Mouse (Mus musculus): ENCODE measurements around the gene Gm29735.
"Not testable (repeated sequence)": the region's sequence is repeated elsewhere in the genome, so short reads cannot be mapped to it uniquely, and the experiment has no call there.

Gene Gm29735

DNA sequence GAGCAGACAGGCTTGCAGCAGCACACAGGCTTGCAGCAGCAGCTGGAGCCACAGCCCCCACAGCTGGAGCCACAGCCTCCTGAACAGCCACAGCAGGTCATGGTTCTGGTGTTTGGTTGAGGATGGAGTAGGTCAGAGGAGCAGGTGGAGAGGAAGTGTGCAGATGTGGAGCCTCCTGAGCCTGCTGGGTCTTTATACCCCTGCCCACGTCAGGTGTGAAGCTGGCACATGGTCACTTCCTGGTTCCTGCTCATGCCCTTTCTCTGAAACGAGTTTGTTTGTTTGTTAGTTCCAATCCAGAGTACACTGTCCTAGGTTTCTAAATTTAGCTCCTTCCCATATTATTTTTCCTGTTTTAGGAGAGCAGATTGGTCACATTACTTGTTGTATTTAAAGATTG, at the start of gene Gm29735:
TSS of gene Gm29735 (minus strand) at position 101 of the 400 bp plus-strand sequence.
- not testable (repeated sequence) for DNase-seq (ENCODE audit: low spot score)

- DNase-seq (ENCODE audit: low spot score) = no peak
Observed at GRCm38 (mm10) chr7:142205488-142205887, 48.6 kb upstream of the Gm29735 start.

GRCm38 (mm10) chr7:142201064-142201463, 44.2 kb upstream of the Gm29735 start, which contains the start of gene Krtap5-3:
Gene Krtap5-3 (plus strand): TSS chr7:142201364.
- no peak for DNase-seq (ENCODE audit: low spot score)

DNA sequence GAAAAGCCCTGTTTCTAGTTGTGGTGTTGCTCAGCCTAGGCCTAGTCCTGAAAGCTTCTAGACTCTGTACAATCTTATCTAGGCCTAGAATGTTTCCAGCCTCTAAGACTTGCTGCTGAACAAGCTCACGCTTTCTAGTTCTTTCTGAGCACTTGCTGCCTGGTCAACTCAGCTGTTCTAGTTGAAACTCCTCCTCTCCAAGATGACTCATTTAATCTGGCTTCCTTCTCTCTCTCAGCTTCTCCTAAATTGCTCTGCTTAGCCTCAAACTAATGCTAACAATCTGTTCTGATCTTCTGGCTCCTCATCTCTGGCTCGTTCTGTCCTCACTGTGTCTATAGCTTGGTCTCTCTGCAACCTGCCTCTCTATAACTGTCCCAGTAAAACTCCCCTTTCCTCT, 41.8 kb upstream of the Gm29735 start:
- DNase-seq (ENCODE audit: low spot score) = no peak

- DNase-seq (ENCODE audit: low spot score) = no peak
Observed at GRCm38 (mm10) chr7:142190289-142190688, 33.4 kb upstream of the Gm29735 start, which contains the start of gene Gm10153. Gene Gm10153 (minus strand): TSS chr7:142190389.

GRCm38 (mm10) chr7:142188156-142188555, 31.2 kb upstream of the Gm29735 start:
- DNase-seq (ENCODE audit: low spot score) = no peak

DNA sequence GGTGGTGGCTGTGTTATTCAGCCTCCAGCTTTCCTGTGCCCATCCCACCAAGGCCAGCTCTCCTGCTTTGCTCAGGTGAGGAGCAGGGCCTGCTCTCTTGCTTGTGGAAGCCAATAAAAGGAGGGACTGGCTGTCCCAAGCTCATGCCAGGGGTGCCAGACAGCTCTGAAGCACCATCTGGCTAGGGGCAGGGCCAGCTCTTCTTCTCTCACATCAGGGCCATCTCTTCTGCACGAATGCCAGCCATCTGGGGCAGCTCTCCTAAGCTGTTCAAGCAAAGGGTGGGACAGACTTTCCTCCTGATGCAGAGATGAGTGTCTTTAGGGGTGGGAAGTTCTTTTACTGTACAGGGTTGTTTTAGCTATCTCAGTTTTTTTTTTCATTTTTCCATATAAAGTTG, 24.1 kb upstream of the Gm29735 start:
- no peak for DNase-seq (ENCODE audit: low spot score)

DNA sequence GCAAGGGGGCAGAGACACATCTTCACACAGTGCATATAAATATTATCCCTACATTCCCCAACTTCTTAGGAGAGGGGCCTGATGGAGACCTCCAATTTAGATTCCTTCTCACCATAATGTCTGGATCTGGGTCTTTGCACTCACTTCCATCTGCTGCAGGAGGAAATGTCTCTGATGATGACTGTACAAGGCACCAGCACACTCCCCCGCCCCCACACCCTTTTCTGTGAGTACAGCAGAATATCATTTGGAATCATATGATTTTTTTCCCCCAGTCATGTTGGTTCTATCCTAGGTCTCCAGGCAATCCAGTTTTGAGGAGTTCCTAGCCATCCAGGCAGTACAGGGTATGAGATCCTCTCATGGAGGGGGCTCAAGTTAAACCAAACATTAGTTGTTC, 21.8 kb upstream of the Gm29735 start:
- no peak for DNase-seq (ENCODE audit: low spot score)

DNA sequence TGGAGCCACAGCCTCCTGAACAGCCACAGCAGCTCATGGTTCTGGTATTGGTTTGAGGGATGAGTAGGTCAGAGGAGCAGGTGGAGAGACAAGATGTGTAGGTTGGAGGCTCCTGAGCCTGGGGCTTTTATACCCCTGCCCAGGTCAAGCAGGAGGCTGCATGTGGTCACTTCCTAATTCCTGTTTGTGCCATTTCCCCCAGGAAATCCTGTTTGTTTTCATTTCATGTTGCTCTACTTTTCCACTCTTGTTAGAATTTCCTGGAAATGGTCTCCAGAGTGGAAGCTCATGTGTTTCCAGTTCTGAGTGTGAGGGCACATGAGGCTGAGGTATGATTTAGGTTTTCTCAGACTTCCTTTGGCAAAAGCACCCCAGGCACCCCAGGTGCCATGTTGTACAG, 19.0 kb upstream of the Gm29735 start, which contains the start of gene Krtap5-2:
TSS of gene Krtap5-2 (minus strand) at position 101 of the 400 bp plus-strand sequence.
- not testable (repeated sequence) for DNase-seq (ENCODE audit: low spot score)

GRCm38 (mm10) chr7:142169836-142170235, 12.9 kb upstream of the Gm29735 start:
- peak; percentile 22 for DNase-seq (ENCODE audit: low spot score)

GRCm38 (mm10) chr7:142165639-142166038, 8.7 kb upstream of the Gm29735 start, which contains the start of gene Gm4553:
Gene Gm4553 (minus strand): TSS chr7:142165739.
- not testable (repeated sequence) for DNase-seq (ENCODE audit: low spot score)

DNA sequence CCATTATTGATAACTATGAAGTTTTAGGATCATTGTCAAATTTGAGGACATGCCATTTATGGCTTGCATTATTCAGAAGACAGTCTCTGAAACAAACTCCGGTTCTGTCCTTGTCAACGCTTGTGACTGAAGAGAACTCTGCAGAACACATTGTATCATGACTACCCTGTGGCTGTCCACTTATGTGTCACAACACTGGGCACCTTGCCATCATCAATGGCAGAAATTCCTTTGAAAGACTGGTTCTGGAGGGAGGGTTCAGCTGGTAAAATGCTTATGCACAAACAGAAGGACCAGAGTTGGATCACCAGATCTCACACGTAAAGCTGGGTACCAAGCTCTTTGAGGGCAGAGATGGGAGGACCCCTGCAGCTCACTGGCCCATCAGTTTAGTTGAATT, 2.5 kb upstream of the Gm29735 start:
- DNase-seq (ENCODE audit: low spot score) = no peak

DNA sequence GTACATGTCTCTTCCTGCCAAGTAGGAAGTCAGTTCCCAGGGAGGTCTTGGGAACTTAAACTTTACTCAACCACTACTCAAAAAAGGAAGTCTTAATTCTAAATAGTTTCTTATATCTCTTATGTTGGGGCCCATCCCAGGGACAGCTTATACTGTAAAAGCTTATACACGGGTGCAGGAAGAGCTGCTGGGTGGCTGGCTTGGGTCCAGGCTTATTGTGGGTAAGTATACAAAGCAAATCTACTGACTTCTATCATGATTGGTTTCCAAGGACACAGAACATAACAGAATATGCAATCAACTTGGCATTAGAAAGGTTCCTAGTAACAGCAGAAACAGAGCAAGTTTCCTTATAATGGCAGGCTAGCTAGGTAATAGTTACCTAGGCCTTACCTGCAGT, 1.6 kb downstream of the Gm29735 start:
- no peak for DNase-seq (ENCODE audit: low spot score)

- no peak for DNase-seq (ENCODE audit: low spot score)
Observed at GRCm38 (mm10) chr7:142152191-142152590, 4.7 kb downstream of the Gm29735 start.

GRCm38 (mm10) chr7:142148633-142149032, 8.3 kb downstream of the Gm29735 start:
- DNase-seq (ENCODE audit: low spot score) = no peak

GRCm38 (mm10) chr7:142146033-142146432, 10.9 kb downstream of the Gm29735 start:
- peak; percentile 54 for DNase-seq (ENCODE audit: low spot score)

DNA sequence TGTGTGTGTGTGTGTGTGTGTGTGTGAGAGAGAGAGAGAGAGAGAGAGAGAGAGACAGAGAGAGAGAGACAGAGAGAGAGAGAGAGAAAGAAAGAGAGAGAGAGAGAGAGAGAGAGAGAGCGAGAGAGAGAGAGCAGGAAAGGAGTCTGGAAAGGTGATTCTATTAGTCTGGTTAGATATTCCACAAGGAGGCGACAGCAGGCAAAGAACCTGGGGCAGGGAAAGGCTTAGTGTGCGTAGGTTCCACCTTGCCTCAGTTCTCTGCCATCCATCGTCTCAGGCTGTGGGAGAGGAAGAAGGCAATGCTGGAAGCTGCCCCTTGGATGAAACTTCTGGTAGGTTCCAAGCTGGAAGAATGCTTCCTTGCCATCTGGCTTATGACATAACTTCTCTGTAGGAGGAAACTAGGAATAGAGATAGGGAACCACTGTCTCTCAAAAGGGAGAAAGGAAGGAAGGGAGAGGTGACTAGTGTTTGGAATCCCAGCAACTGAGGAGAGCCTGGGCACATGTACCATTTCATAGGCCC, 11.4 kb downstream of the Gm29735 start:
- no peak for DNase-seq (ENCODE audit: low spot score)

GRCm38 (mm10) chr7:142144507-142144906, 12.4 kb downstream of the Gm29735 start, which contains the start of gene Gm45337:
Gene Gm45337 (minus strand): TSS chr7:142144607.
- DNase-seq (ENCODE audit: low spot score) = no peak

DNA sequence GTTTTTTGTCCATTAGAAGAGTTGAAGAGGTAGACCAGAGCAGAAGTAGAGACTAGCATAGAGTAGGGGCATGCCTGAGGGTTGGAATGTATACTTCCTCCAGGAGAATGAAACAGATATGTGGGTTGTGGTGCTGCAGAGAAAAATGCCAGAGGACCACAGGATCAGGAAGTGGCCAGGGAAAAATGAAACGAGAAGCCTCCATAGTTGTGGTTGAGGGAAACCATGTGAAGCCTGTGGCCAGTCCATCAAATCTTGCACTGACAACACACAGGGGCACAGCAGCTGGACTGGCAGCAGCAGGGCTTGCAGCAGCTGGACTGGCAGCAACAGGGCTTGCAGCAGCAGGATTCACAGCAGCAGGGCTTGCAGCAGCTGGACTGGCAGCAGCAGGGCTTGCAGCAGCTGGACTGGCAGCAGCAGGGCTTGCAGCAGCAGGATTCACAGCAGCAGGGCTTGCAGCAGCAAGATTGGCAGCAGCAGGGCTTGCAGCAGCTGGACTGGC, 13.4 kb downstream of the Gm29735 start:
- not testable (repeated sequence) for DNase-seq (ENCODE audit: low spot score)

- DNase-seq (ENCODE audit: low spot score) = no peak
Observed at GRCm38 (mm10) chr7:142140696-142141095, 16.2 kb downstream of the Gm29735 start.

GRCm38 (mm10) chr7:142135934-142136333, 21.0 kb downstream of the Gm29735 start, which contains the start of gene Gm39115:
Gene Gm39115 (minus strand): TSS chr7:142136034.
- not testable (repeated sequence) for DNase-seq (ENCODE audit: low spot score)

GRCm38 (mm10) chr7:142134206-142134995, 22.5 kb downstream of the Gm29735 start:
- DNase-seq (ENCODE audit: low spot score) = no peak

DNA sequence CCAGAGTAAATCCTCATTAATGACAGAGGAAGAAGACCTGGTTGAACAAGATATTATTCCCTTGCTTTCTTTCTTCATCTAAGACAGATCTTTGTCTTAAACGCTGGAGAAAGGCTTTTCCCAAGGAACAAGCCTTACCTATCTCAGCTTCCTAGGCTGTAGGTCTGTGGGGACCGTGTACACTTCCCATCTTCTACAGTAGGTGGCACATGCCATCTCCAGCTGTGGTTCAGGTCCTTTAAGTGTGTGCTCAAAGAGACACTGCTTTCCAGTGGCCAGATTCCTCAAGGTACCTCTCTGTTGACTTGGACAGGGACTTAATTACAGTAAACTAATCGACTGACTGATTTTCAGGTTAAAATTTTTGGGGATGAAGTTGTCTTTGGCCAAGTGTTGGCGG, 28.1 kb downstream of the Gm29735 start:
- no peak for DNase-seq (ENCODE audit: low spot score)
